Mouse (Mus musculus) lung, postnatal 0 days (tissue): ENCODE measurements around the gene Sox8. TPM values are rescaled to one million over a fixed set of nuclear protein-coding genes. Genes with fewer than 3 reads are reported as not detected.

ENCODE experiments used
- ATAC-seq: fragments of 200-750 bp; cut with Nextera tagmentation; 2 replicates; pipeline ENCODE4 v1.8.0; 2017; ENCODE audit warnings: moderate library complexity
- DNase-seq: peaks from one replicate; pipeline ENCODE4 v3.0.0-alpha.2; 2016; ENCODE audit warnings: low spot score
- H3K27ac ChIP-seq: fragments of 300-500 bp; sonication (generic); 2 replicates; pipeline ENCODE4 v1.5.1; 2014; ENCODE audit warnings: antibody characterized with exemption, mild to moderate bottlenecking, low read length, mixed read lengths
- H3K27me3 ChIP-seq: fragments of 300-500 bp; sonication (generic); replicated peaks from 2 replicates; pipeline ENCODE4 v1.6.1; 2014; ENCODE audit warnings: low read length, mixed read lengths; ENCODE audit not compliant: insufficient read depth
- H3K36me3 ChIP-seq: fragments of 300-500 bp; sonication (generic); 2 replicates; pipeline ENCODE4 v1.6.1; 2014; ENCODE audit warnings: low read length, mixed read lengths; ENCODE audit not compliant: insufficient read depth
- H3K4me1 ChIP-seq: fragments of 300-500 bp; sonication (generic); 2 replicates; pipeline ENCODE4 v1.6.1; 2014; ENCODE audit warnings: antibody characterized with exemption, low read depth, low read length, mixed read lengths; ENCODE audit not compliant: insufficient read depth
- H3K4me2 ChIP-seq: fragments of 300-500 bp; sonication (generic); replicated peaks from 2 replicates; pipeline ENCODE4 v1.6.1; 2014; ENCODE audit warnings: low read depth, mild to moderate bottlenecking, low read length, moderate library complexity, mixed read lengths
- H3K4me3 ChIP-seq: fragments of 300-500 bp; sonication (generic); 2 replicates; pipeline ENCODE4 v1.5.1; 2014; ENCODE audit warnings: low read depth, low read length
- H3K9ac ChIP-seq: fragments of 300-500 bp; sonication (generic); replicated peaks from 2 replicates; pipeline ENCODE4 v1.6.1; 2014; ENCODE audit warnings: low read depth, mild to moderate bottlenecking
- H3K9me3 ChIP-seq: fragments of 300-500 bp; sonication (generic); 2 replicates; pipeline ENCODE4 v1.6.1; 2016; ENCODE audit warnings: low read length, mixed read lengths
- CTCF ChIP-seq: IDR thresholded peaks from 2 replicates; pipeline ENCODE4 v1.5.1; 2016; ENCODE audit warnings: antibody characterized with exemption, mild to moderate bottlenecking
- EP300 ChIP-seq: IDR thresholded peaks from 2 replicates; pipeline ENCODE4 v1.6.1; 2016; ENCODE audit warnings: antibody characterized with exemption, mild to moderate bottlenecking, control low read depth
- WGBS: fragments of 180-500 bp; shearing (Covaris S2); extraction: QIAGEN DNeasy Blood & Tissue Kit; methylation state at CpG from one replicate; pipeline ENCODE4 v1.1.7; 2014; 5-methylcytosine and 5-hydroxymethylcytosine counted together
- polyA plus RNA-seq: library from polyadenylated mRNA; unstranded; fragments of >200 nt; fragmentation: Nextera tagmentation; extraction: Ambion mirVana; gene quantifications from 2 replicates; pipeline ENCODE4 v1.2.1, GENCODE M21; 2015

Sox8 gene
- polyA plus RNA-seq, 1 experiment from 2014 or later, result 0.19 TPM

GRCm38 (mm10) chr17:25595495-25595894 is 25.0 kb upstream of the Sox8 start:
- H3K4me3 ChIP-seq, result no peak overlapping the region
- DNase-seq (no peak), ATAC-seq (no peak)
- H3K4me2 ChIP-seq, result no peak overlapping the region
- H3K4me1 ChIP-seq, result no peaks in the 10 kb centered on the region
- H3K36me3 ChIP-seq, result no peaks in the 10 kb centered on the region; the same call in 1 of the 2 replicates
- no peaks in the 10 kb centered on the region for H3K27me3 ChIP-seq
- H3K9ac ChIP-seq, result no peak overlapping the region
- 74% methylated on average over 5 of the region's 5 CpGs for WGBS
- H3K27ac ChIP-seq, result no peak overlapping the region
- no peaks in the 10 kb centered on the region for H3K9me3 ChIP-seq
- TF ChIP-seq EP300 (no peak), CTCF (peak; percentile 35)

GRCm38 (mm10) chr17:25593411-25594261 is 23.1 kb upstream of the Sox8 start:
- H3K27me3 ChIP-seq, result no peaks in the 10 kb centered on the region
- H3K36me3 ChIP-seq, result no peaks in the 10 kb centered on the region; the same call in none of the 2 replicates
- H3K4me1 ChIP-seq, result no peaks in the 10 kb centered on the region
- H3K4me2 ChIP-seq, result no peak overlapping the region
- no peak overlapping the region for H3K27ac ChIP-seq
- H3K9ac ChIP-seq, result no peak overlapping the region
- H3K9me3 ChIP-seq, result no peaks in the 10 kb centered on the region
- DNase-seq (no peak), ATAC-seq (no peak)
- TF ChIP-seq CTCF, result no peak
- WGBS, result 66% methylated on average over 22 of the region's 22 CpGs
- H3K4me3 ChIP-seq, result no peak overlapping the region

GRCm38 (mm10) chr17:25592336-25592735 is 21.9 kb upstream of the Sox8 start:
- TF ChIP-seq EP300 (no peak), CTCF (no peak)
- H3K4me3 ChIP-seq, result no peak overlapping the region
- no peak overlapping the region for H3K4me2 ChIP-seq
- H3K9me3 ChIP-seq, result no peaks in the 10 kb centered on the region
- 93% methylated on average over 6 of the region's 6 CpGs for WGBS
- H3K9ac ChIP-seq, result no peak overlapping the region
- DNase-seq (no peak), ATAC-seq (no peak)
- H3K27ac ChIP-seq, result no peak overlapping the region
- no peaks in the 10 kb centered on the region for H3K4me1 ChIP-seq
- no peaks in the 10 kb centered on the region for H3K27me3 ChIP-seq
- H3K36me3 ChIP-seq, result no peaks in the 10 kb centered on the region; the same call in none of the 2 replicates

GRCm38 (mm10) chr17:25590985-25591384 is 20.5 kb upstream of the Sox8 start:
- Histone ChIP-seq H3K4me3 (no peak overlapping the region), H3K27me3 (no peaks in the 10 kb centered on the region), H3K9ac (no peak overlapping the region), H3K9me3 (no peaks in the 10 kb centered on the region), H3K4me2 (no peak overlapping the region), H3K27ac (no peak overlapping the region), H3K36me3 (no peaks in the 10 kb centered on the region; the same call in none of the 2 replicates), H3K4me1 (no peaks in the 10 kb centered on the region)
- TF ChIP-seq EP300 (no peak), CTCF (peak; percentile 32; the same call in 1 of the 2 replicates)
- 89% methylated on average over 4 of the region's 4 CpGs for WGBS
- DNase-seq (no peak), ATAC-seq (no peak)

- DNase-seq (no peak), ATAC-seq (no peak)
- Histone ChIP-seq H3K4me3 (no peak overlapping the region), H3K9me3 (no peaks in the 10 kb centered on the region), H3K4me1 (no peaks in the 10 kb centered on the region), H3K36me3 (no peaks in the 10 kb centered on the region; the same call in none of the 2 replicates), H3K9ac (no peak overlapping the region), H3K4me2 (no peak overlapping the region), H3K27ac (no peak overlapping the region), H3K27me3 (no peaks in the 10 kb centered on the region)
- 85% methylated on average over 6 of the region's 6 CpGs for WGBS
- TF ChIP-seq CTCF, result no peak
- TF ChIP-seq EP300, result no peak
Measured at GRCm38 (mm10) chr17:25590068-25590467, 19.6 kb upstream of the Sox8 start.

- TF ChIP-seq EP300 (no peak), CTCF (no peak)
- WGBS, result 91% methylated on average over 9 of the region's 9 CpGs
- DNase-seq, result no peak
- Histone ChIP-seq H3K4me2 (no peak overlapping the region), H3K4me1 (peaks cover 2% of the 10 kb centered on the region; the same call in 1 of the 2 replicates), H3K9ac (no peak overlapping the region), H3K27me3 (no peaks in the 10 kb centered on the region), H3K27ac (no peak overlapping the region), H3K4me3 (no peak overlapping the region), H3K36me3 (no peaks in the 10 kb centered on the region; the same call in 1 of the 2 replicates), H3K9me3 (no peaks in the 10 kb centered on the region)
- ATAC-seq, result no peak
Measured at GRCm38 (mm10) chr17:25584646-25585045, 14.2 kb upstream of the Sox8 start.
